Mouse (Mus musculus): ENCODE data around the gene Zcchc8.

The Zcchc8 gene

DNA sequence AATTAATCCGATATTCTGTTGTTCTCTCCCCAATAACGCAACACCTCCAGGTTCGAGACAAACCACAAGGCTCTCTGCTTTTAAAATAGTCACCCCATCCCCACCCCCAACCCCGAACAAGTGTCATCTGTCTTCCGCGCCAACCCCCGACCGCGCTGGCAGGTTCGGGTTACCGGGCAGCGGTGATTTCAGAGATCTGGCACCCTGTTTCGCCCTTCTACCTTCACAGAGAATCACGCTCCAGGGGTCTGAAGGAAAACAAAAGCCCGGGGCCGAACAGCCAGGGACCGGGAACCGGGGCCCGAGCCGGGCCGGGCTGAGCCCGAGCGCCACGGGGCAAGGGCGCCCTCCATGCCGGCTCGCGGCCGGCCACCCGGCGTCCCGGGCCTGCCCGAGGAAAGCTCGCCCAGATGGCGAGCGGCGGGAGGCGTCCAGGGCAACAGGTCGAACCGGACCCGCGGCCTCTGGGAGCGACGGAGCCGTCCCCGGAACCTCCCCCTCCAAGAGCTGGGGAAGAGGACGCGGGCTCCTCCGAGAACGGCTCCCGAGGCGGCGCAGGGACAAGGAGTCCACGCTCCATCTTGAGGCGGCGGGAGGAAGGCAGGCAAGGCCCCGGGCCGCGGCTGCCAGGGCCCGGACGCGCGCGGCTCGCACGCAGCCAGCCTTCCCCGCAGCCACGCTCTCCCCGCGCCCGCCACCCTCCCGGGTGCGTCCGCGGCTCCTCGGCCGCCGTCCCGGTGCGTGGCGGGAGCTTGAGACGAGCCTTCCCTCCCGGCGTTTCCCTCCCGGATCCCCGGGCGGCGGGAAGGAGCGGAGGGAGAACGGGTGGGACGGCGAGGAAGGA, 37.3 kb downstream of the Zcchc8 start:
- no peak for DNase-seq (ENCODE audit: low read depth, low spot score)

GRCm38 (mm10) chr5:123683043-123683376, 37.9 kb downstream of the Zcchc8 start:
- no peak for DNase-seq (ENCODE audit: low read depth, low spot score)

- DNase-seq (ENCODE audit: low read depth, low spot score), result no peak
These were observed 38.5 kb downstream of the Zcchc8 start for GRCm38 (mm10) chr5:123682372-123682771.

DNA sequence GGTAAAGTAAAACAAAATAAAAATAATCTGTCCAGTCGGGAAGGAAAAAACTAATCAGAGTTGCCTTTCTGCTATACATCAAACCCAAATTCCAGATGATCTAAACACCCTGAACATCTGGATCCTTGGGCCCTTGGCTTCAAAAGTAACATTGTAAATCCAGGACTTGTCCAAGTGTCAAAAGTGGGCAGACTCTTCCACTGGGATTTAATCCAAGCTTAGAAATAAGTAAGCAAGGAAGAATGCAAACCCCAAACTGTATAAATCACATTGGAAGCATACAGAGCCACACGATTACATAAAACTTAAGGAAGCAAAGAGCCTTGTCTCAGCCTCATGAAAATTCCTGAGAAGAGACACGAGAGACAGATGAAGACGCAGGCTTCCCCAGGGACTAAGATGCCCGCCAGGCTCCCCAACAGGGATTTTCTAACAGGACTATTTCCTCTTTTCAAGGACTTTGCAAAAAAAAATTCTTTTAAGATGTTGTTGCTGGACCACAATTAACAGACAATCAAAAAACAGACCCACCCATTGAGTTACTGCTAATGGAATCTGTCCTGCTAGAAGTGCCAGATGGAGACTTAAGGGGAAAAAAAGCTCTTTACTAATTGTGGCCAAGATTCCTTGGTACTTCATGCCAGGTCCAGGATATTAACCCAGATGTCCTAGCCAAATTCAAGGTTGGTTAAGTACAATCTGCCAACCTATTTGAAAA, 41.2 kb downstream of the Zcchc8 start:
- DNase-seq (ENCODE audit: low read depth, low spot score), result no peak

DNA sequence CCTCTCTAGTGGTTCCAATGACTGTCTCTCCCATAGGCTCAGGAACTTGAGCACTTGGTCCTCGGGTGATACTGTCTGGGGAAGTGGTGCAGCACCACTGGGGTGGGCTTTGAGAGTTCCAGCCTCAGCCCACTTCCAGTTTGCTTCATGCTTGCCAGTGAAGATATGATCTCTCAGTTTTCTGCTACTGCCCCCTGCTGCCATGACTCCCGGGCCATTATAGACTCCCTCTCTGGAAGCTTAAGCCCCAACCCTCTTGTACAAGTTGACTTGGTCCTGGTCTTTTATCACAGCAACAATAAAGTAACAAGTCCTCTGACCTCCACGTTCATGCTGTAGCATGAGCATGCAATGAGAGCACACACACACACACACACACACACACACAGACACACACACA, 41.8 kb downstream of the Zcchc8 start:
- no peak for DNase-seq (ENCODE audit: low read depth, low spot score)

DNA sequence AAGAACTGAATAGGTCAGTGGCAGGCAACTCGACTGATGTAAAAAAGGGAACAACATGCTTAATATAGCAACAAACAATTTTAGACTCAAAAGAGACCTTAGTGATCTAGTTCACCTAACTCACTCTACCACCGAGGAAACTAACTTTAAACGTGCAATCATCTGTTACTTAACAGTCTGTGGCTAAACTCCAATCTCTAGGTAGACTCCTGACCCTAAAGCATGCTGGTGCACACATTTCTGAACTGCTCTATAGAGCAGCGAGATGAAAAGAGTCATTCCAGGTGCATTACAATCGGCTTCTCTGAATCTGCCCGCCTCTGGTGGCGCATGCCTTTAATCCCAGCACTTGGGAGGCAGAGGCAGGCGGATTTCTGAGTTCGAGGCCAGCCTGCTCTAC, 45.2 kb downstream of the Zcchc8 start:
- no peak for DNase-seq (ENCODE audit: low read depth, low spot score)

GRCm38 (mm10) chr5:123675221-123675620, 45.7 kb downstream of the Zcchc8 start:
- DNase-seq (ENCODE audit: low read depth, low spot score), result no peak

GRCm38 (mm10) chr5:123671473-123671820, 49.5 kb downstream of the Zcchc8 start:
- DNase-seq (ENCODE audit: low read depth, low spot score), result no peak

GRCm38 (mm10) chr5:123670800-123671472, 50.0 kb downstream of the Zcchc8 start:
- no peak for DNase-seq (ENCODE audit: low read depth, low spot score)

DNA sequence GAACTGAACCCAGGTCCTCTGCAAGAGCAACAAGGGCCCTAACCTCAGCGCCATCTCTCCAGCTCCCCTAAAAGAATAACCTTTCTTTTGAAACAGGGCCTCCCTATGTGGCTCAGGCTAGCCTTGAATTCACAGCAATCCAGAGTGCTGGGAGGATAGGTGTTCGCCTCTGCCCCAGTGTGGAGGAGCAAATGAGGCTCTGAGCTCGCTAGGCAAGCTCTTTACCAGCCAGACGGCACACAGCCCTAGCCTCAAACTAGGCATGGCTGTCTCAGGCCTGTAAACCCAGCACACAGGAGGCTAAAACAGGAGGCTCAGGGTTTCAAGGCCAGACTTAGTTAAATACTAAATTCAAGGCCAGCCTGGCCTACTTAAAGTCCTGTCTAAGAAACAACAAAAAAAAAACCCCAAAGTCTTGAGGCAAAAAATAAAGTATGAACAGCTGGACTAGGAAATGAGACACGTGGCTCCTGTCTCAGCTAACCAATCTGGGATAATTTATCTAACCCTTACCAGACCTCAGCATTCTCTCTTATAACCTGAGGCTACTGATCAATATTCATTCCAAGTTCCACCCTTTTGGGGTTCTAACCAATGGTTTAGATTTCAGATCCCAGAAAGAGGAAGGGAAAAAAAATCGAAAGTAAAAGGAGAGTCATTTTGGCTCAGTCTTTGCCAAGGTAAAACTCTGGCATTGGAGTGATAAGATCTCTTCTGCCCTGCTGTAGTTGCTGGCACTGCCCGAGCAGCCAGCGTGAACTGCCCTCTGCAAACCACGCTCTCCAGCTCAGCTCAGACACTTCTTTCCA, 50.7 kb downstream of the Zcchc8 start:
- DNase-seq (ENCODE audit: low read depth, low spot score), result no peak

DNA sequence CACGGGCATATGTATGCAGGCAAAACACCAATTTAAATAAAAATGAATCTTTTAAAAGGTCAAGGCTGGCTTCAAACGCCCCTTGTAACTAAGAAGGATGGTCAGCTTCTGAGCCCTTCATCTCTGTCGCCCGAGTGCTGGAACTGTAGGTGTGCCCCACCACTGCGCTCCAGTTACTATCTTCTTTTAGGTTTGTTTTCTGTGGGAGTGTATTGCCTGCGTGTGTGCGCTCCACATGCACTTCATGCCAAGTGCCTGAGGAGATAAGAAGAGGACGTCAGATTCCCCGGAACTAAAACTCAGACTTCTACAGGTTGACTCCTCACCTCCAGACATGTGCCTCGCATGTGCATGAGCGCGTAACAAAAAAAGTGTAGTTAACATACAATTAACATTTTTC, 53.0 kb downstream of the Zcchc8 start:
- DNase-seq (ENCODE audit: low read depth, low spot score), result no peak

GRCm38 (mm10) chr5:123665956-123666355, 54.9 kb downstream of the Zcchc8 start:
- no peak for DNase-seq (ENCODE audit: low read depth, low spot score)

DNA sequence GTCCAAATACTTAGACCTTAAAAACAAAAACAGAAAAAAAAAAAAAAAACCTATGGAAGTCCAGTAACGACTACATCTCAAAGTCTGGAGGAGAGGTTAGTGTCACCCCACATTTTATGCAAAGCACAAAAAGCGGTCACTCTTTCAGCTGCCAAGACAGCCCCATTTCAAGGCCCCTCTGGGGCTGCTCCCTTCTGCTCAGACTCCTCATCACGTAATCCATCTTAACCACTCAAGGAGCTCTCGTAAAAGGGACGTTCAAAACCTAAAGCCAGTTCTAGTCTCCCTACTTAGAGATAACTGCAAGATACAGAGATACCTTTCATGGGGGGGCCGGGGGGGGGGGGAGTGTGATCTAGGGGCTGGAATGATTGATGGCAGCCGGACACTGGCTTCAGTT, 56.6 kb downstream of the Zcchc8 start:
- DNase-seq (ENCODE audit: low read depth, low spot score), result no peak

GRCm38 (mm10) chr5:123662059-123662458, 58.8 kb downstream of the Zcchc8 start:
- no peak for DNase-seq (ENCODE audit: low read depth, low spot score)

DNA sequence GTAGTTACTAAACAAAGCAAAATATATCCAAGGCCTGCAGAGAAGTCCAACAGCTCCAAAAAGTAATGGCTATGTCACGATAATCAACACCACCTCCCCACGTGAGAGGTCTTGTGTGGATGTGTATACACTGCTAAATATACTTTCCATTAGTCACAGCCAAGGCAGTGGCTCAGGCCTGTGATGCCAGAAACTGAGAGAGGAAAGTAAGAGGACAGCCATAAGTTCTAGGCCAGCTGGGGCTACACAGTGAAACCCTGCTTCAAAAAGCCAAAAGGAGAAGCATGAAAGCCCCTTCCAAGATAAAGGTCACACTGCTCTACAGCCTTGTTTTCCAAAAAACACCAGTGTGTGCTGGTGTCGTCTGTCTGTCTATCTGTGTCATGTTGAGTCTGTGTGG, 59.3 kb downstream of the Zcchc8 start:
- DNase-seq (ENCODE audit: low read depth, low spot score), result no peak

DNA sequence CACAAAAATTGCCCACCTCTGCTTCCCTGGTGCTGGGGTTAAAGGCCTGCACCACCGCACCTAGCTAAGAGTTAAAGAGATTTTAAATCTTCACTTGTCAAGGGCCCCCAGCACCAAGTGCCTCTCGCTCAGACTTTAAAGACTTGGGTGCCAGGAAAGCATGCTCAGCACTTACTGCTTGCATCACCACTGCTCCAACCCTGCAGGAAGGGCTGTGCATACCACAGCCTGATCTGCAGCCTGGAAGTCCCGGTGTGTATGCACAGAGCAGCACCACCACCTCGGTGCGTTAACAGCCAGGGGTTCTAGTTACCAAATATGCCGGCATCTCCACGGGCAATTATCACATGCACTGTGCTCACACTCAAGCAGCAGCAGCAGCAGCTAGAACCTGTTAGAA, 63.2 kb downstream of the Zcchc8 start:
- DNase-seq (ENCODE audit: low read depth, low spot score), result no peak

DNA sequence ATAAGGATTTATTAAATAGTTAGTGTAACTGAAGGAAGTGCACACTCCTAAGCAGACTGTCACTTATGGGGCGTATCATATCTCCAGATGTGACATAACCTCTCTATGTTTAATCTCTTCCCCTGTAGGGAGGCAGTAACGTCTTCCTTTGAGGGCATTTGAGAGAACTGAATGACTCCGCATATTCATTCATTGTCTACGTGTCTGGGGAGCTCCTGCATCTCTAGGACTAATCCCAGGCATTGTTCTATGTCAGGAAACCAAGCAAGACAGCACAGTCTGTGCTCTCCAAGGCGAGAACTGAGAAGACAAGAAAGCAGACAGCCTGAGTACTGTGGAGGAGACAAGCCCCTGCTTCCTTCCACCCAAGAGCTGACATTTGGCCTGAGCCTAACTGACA, 66.0 kb downstream of the Zcchc8 start:
- DNase-seq (ENCODE audit: low read depth, low spot score), result no peak

DNA sequence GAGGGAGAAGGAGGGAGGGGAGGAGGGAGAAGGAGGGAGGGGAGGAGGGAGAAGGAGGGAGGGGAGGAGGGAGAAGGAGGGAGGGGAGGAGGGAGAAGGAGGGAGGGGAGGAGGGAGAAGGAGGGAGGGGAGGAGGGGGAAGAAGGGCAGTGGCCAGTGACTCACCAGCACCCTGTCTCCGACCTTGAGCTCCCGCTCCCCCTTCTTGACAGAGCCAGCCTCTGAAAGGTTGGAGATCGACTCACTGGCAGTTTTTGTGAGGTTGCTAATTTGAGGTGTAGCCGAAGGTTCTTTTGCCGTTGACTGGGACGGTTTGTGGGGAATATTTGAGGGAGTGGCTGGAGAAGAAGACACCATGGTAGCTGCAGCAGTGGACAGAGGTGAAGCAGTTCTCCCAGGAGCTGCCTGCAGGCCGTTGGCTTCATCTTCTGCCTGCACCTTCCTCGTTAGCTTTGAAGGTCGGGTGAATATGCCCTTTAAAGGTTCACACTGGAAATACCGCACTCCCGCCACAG, 67.6 kb downstream of the Zcchc8 start:
- no peak for DNase-seq (ENCODE audit: low read depth, low spot score)

DNA sequence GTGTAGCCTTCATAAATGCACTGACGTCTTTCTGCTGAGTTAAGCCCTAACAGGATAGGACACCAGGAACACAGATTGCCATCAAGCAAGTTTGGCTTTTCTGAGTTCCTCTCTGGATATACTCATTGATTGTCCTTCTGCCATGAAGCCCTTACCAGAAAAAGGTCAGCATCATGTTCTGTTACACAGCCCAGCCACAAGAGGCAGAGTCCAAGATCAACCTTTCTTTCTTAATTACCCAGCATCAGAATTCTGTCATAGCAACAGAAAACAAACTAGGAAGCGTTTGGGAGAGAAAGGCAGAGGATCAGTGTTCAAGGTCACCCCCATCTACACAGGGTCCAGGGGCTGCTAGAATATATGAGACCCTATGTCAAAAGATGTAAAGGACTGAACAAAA, 70.1 kb downstream of the Zcchc8 start:
- DNase-seq (ENCODE audit: low read depth, low spot score), result no peak

All from ES-CJ7 (cell line).